Mouse (Mus musculus): ENCODE results near the gene Icam1.

GRCm38 (mm10) chr9:21000811-21001210 lies 15.0 kb upstream of the Icam1 start:
- TF ChIP-seq EP300 (IDR thresholded peaks at IDR 0.05; ENCODE audit: low read depth) (no peak), CTCF (IDR thresholded peaks at IDR 0.05; ENCODE audit: low read depth) (peak; percentile 52)

Measured in heart, postnatal 0 days (tissue).